Mouse (Mus musculus) kidney, adult 18-20 months (tissue): ENCODE results near the gene Ccdc96.

ENCODE experiments used
- DNase-seq: peaks from one replicate; pipeline ENCODE4 v3.0.0; 2021

Gene Ccdc96

GRCm38 (mm10) chr5:36474283-36474682 lies 10.1 kb upstream of the Ccdc96 start:
- DNase-seq = peak; percentile 78

- DNase-seq = no peak
Measured at GRCm38 (mm10) chr5:36477486-36477885, 6.9 kb upstream of the Ccdc96 start.

- no peak for DNase-seq
Measured at GRCm38 (mm10) chr5:36478540-36479420, 5.6 kb upstream of the Ccdc96 start.

GRCm38 (mm10) chr5:36479735-36480134 lies 4.7 kb upstream of the Ccdc96 start:
- DNase-seq = no peak

- no peak for DNase-seq
Measured at GRCm38 (mm10) chr5:36480398-36480797, 4.0 kb upstream of the Ccdc96 start.

- no peak for DNase-seq
Measured at GRCm38 (mm10) chr5:36481114-36481513, 3.3 kb upstream of the Ccdc96 start.

- DNase-seq = peak; percentile 65
Measured at GRCm38 (mm10) chr5:36483203-36484101, 936 bp upstream of the Ccdc96 start.

GRCm38 (mm10) chr5:36485306-36485705 lies 918 bp downstream of the Ccdc96 start:
- no peak for DNase-seq

GRCm38 (mm10) chr5:36489225-36489624 lies 4.8 kb downstream of the Ccdc96 start:
- DNase-seq = peak; percentile 57

GRCm38 (mm10) chr5:36493919-36494318 lies 9.5 kb downstream of the Ccdc96 start:
- no peak for DNase-seq

GRCm38 (mm10) chr5:36494709-36495108 lies 10.3 kb downstream of the Ccdc96 start:
- DNase-seq = no peak

- DNase-seq = no peak
Measured at GRCm38 (mm10) chr5:36505235-36505634, 20.8 kb downstream of the Ccdc96 start.

- no peak for DNase-seq
Measured at GRCm38 (mm10) chr5:36505643-36506042, 21.3 kb downstream of the Ccdc96 start.

GRCm38 (mm10) chr5:36508351-36508750 lies 24.0 kb downstream of the Ccdc96 start:
- no peak for DNase-seq

- no peak for DNase-seq
Measured at GRCm38 (mm10) chr5:36510956-36511355, 26.6 kb downstream of the Ccdc96 start.

- DNase-seq = no peak
Measured at GRCm38 (mm10) chr5:36515126-36515525, 30.7 kb downstream of the Ccdc96 start.

- no peak for DNase-seq
Measured at GRCm38 (mm10) chr5:36515558-36515957, 31.2 kb downstream of the Ccdc96 start.

- DNase-seq = no peak
Measured at GRCm38 (mm10) chr5:36517596-36517995, 33.2 kb downstream of the Ccdc96 start.

GRCm38 (mm10) chr5:36519751-36520150 lies 35.4 kb downstream of the Ccdc96 start:
- DNase-seq = no peak

GRCm38 (mm10) chr5:36522782-36523181 lies 38.4 kb downstream of the Ccdc96 start:
- peak; percentile 53 for DNase-seq

- DNase-seq = no peak
Measured at GRCm38 (mm10) chr5:36523219-36523703, 38.9 kb downstream of the Ccdc96 start.

GRCm38 (mm10) chr5:36525216-36525615 lies 40.8 kb downstream of the Ccdc96 start:
- no peak for DNase-seq

- DNase-seq = no peak
Measured at GRCm38 (mm10) chr5:36526274-36526673, 41.9 kb downstream of the Ccdc96 start.

- DNase-seq = no peak
Measured at GRCm38 (mm10) chr5:36526921-36527320, 42.5 kb downstream of the Ccdc96 start.
